Comparison of ENCODE assay signal across 8 mouse cellular contexts in the genomic region with DNA sequence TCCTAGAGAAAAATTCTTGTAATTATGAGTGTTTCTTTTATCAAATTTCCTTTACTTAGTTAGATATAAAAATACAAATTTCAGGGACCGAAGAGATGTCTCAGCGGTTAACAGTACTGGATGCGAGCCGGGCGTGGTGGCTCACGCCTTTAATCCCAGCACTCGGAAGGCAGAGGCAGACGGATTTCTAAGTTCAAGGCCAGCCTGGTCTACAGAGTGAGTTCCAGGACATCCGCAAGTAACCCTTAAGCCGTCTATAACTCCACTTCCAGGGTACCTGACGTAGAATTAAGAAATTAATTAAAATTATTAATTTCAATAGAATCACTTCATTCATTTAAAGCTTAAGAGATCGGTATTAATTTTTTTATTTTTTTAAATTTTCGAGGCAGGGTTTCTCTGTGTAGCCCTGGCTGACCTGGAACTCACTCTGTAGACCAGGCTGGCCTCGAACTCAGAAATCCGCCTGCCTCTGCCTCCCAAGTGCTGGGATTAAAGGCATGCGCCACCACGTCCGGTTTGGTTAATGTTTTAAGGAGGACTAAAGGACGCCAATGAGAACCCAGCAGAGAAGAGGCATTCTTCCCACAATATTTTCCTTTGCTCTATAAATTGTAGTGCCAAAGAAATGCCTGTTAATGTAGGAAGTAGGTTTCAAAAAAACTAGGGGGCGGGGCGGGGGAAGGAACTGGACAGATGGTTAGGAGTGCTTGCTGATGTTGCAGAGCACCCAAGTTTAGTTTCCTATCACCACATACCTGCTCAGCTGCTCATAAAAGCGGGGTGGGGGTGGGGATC. TPM values are rescaled to one million over a fixed set of nuclear protein-coding genes. Genes with fewer than 3 reads are reported as not detected.
DNase-seq lines count a peak whose midpoint lies in the region; ATAC-seq and TF ChIP-seq lines count a peak whose summit lies in the region.

No protein-coding gene starts in this region.

- H3K27me3 ChIP-seq in kidney, postnatal 0 days (ENCODE audit: insufficient read depth, low read length), result no peaks in the 10 kb centered on the region
- H3K27me3 ChIP-seq in forebrain, embryonic 11.5 days (ENCODE audit: control insufficient read depth, insufficient read depth, low read length), result no peaks in the 10 kb centered on the region
- H3K27me3 ChIP-seq in liver, embryonic 11.5 days (replicated peaks; ENCODE audit: control insufficient read depth, insufficient read depth, low read length), result no peaks in the 10 kb centered on the region
- no peaks in the 10 kb centered on the region for H3K27me3 ChIP-seq in stomach, embryonic 15.5 days (replicated peaks)

- TF ChIP-seq CTCF in kidney, postnatal 0 days (IDR thresholded peaks at IDR 0.05; ENCODE audit: low read depth), result no peak

- no peak overlapping the region for H3K27ac ChIP-seq in kidney, postnatal 0 days
- H3K27ac ChIP-seq in forebrain, embryonic 11.5 days (ENCODE audit: low read depth, low read length), result no peak overlapping the region
- peak overlapping the region; percentile 60; the same call in 1 of the 2 replicates for H3K27ac ChIP-seq in liver, embryonic 11.5 days (ENCODE audit: low read depth, low read length)
- H3K27ac ChIP-seq in stomach, embryonic 15.5 days, result peak overlapping the region; percentile 85; the same call in 1 of the 2 replicates

- peak overlapping the region; percentile 59 for H3K9ac ChIP-seq in kidney, postnatal 0 days (ENCODE audit: low read depth, low read length)
- peak overlapping the region; percentile 72 for H3K9ac ChIP-seq in forebrain, embryonic 11.5 days (ENCODE audit: low read length)
- no peak overlapping the region; the same call in 1 of the 2 replicates for H3K9ac ChIP-seq in liver, embryonic 11.5 days (ENCODE audit: low read depth, low read length)
- H3K9ac ChIP-seq in stomach, embryonic 15.5 days, result no peak overlapping the region

- H3K9me3 ChIP-seq in kidney, postnatal 0 days (replicated peaks; ENCODE audit: low read length), result no peaks in the 10 kb centered on the region
- no peaks in the 10 kb centered on the region for H3K9me3 ChIP-seq in forebrain, embryonic 11.5 days (ENCODE audit: control insufficient read depth, low read length)
- no peaks in the 10 kb centered on the region for H3K9me3 ChIP-seq in liver, embryonic 11.5 days (ENCODE audit: control insufficient read depth, low read length)
- no peaks in the 10 kb centered on the region for H3K9me3 ChIP-seq in stomach, embryonic 15.5 days

- 65% methylated on average over 22 of the region's 22 CpGs for WGBS in kidney, postnatal 0 days
- 68% methylated on average over 22 of the region's 22 CpGs for WGBS in forebrain, embryonic 11.5 days
- WGBS in liver, embryonic 11.5 days, result 52% methylated on average over 22 of the region's 22 CpGs
- WGBS in stomach, embryonic 15.5 days, result 60% methylated on average over 22 of the region's 22 CpGs

- no peak for DNase-seq in kidney, postnatal 0 days (ENCODE audit: low spot score)
- no peak for DNase-seq in kidney, postnatal 25 days
- peak; percentile 38 for DNase-seq in R1 (ENCODE audit: low read depth, low spot score)
- no peak for DNase-seq in forebrain, embryonic 11.5 days (ENCODE audit: low spot score)
- no peak for DNase-seq in liver, embryonic 11.5 days (ENCODE audit: low spot score)
- DNase-seq in kidney, adult 9 months, result no peak

- H3K4me3 ChIP-seq in kidney, postnatal 0 days (replicated peaks; ENCODE audit: low read depth, low read length), result peak overlapping the region; percentile 97
- H3K4me3 ChIP-seq in forebrain, embryonic 11.5 days (ENCODE audit: low read depth, low read length), result peak overlapping the region; percentile 73
- H3K4me3 ChIP-seq in liver, embryonic 11.5 days (ENCODE audit: low read depth, low read length), result peak overlapping the region; percentile 98
- H3K4me3 ChIP-seq in stomach, embryonic 15.5 days (replicated peaks), result peak overlapping the region; percentile 96

- no peaks in the 10 kb centered on the region for H3K36me3 ChIP-seq in kidney, postnatal 0 days (ENCODE audit: insufficient read depth, low read length)
- H3K36me3 ChIP-seq in forebrain, embryonic 11.5 days (ENCODE audit: control insufficient read depth, insufficient read depth, low read length), result no peaks in the 10 kb centered on the region; the same call in 1 of the 2 replicates
- no peaks in the 10 kb centered on the region for H3K36me3 ChIP-seq in liver, embryonic 11.5 days (ENCODE audit: control insufficient read depth, insufficient read depth, low read length)
- H3K36me3 ChIP-seq in stomach, embryonic 15.5 days, result no peaks in the 10 kb centered on the region

- ATAC-seq in kidney, postnatal 0 days (replicated peaks; ENCODE audit: low FRiP score, low read depth), result no peak
- no peak for ATAC-seq in forebrain, embryonic 11.5 days (replicated peaks; ENCODE audit: low FRiP score)
- no peak for ATAC-seq in liver, embryonic 11.5 days (replicated peaks; ENCODE audit: low FRiP score)
- ATAC-seq in stomach, embryonic 15.5 days (ENCODE audit: insufficient read depth, low FRiP score, low read depth), result no peak
- no peak for ATAC-seq in erythroid progenitor cell, adult 5-6 weeks (replicated peaks; ENCODE audit: low FRiP score, poor library complexity, severe bottlenecking)

- H3K4me1 ChIP-seq in kidney, postnatal 0 days (replicated peaks; ENCODE audit: insufficient read depth, low read length), result peaks cover 4% of the 10 kb centered on the region; the same call in 1 of the 2 replicates
- H3K4me1 ChIP-seq in forebrain, embryonic 11.5 days (replicated peaks; ENCODE audit: control insufficient read depth, insufficient read depth, low read length), result no peaks in the 10 kb centered on the region
- no peaks in the 10 kb centered on the region for H3K4me1 ChIP-seq in liver, embryonic 11.5 days (replicated peaks; ENCODE audit: control insufficient read depth, insufficient read depth, low read length)
- no peaks in the 10 kb centered on the region; the same call in 1 of the 2 replicates for H3K4me1 ChIP-seq in stomach, embryonic 15.5 days

- H3K4me2 ChIP-seq in kidney, postnatal 0 days (ENCODE audit: low read length), result peak overlapping the region; percentile 68
- peak overlapping the region; percentile 55; the same call in 1 of the 2 replicates for H3K4me2 ChIP-seq in forebrain, embryonic 11.5 days (ENCODE audit: low read depth, low read length, severe bottlenecking)
- peak overlapping the region; percentile 64 for H3K4me2 ChIP-seq in liver, embryonic 11.5 days
- peak overlapping the region; percentile 60 for H3K4me2 ChIP-seq in stomach, embryonic 15.5 days

RNA-seq across cellular contexts. Expression of a gene that starts 1.2 kb away (rescaled TPM):
- 38.5 and 41.3 TPM in 2 replicates for polyA plus RNA-seq in kidney, postnatal 0 days (2015; fragmentation: Nextera tagmentation; extraction: Ambion mirVana)
- 89.6 and 101 TPM in 2 replicates for polyA plus RNA-seq in forebrain, embryonic 11.5 days (2014; fragmentation: Nextera tagmentation; extraction: Ambion mirVana)
- polyA plus RNA-seq in liver, embryonic 11.5 days (2014; fragmentation: Nextera tagmentation; extraction: Ambion mirVana), result 46.8 and 47.2 TPM in 2 replicates
- 56.0 and 67.6 TPM in 2 replicates for polyA plus RNA-seq in stomach, embryonic 15.5 days (2015; fragmentation: Nextera tagmentation; extraction: Ambion mirVana)
- 155 and 169 TPM in 2 replicates for total RNA-seq in erythroid progenitor cell, adult 5-6 weeks (2015; ENCODE audit: low replicate concordance)
- total RNA-seq in erythroid progenitor cell, adult 5-6 weeks (2017; ENCODE audit: low replicate concordance), result 100 and 131 TPM in 2 replicates

RNA-seq across cellular contexts. Expression of a gene that starts 17.5 kb away (rescaled TPM):
- polyA plus RNA-seq in kidney, postnatal 0 days (2015; fragmentation: Nextera tagmentation; extraction: Ambion mirVana), result 2,509 and 2,635 TPM in 2 replicates
- 769 and 800 TPM in 2 replicates for polyA plus RNA-seq in forebrain, embryonic 11.5 days (2014; fragmentation: Nextera tagmentation; extraction: Ambion mirVana)
- 1,057 and 1,087 TPM in 2 replicates for polyA plus RNA-seq in liver, embryonic 11.5 days (2014; fragmentation: Nextera tagmentation; extraction: Ambion mirVana)
- 1,258 and 1,262 TPM in 2 replicates for polyA plus RNA-seq in stomach, embryonic 15.5 days (2015; fragmentation: Nextera tagmentation; extraction: Ambion mirVana)
- 240 and 334 TPM in 2 replicates for total RNA-seq in erythroid progenitor cell, adult 5-6 weeks (2015; ENCODE audit: low replicate concordance)
- total RNA-seq in erythroid progenitor cell, adult 5-6 weeks (2017; ENCODE audit: low replicate concordance), result 64.9 and 66.4 TPM in 2 replicates

Comparison
In these comparisons a context has a peak if more than half of its experiments do, and no peak if none do; other contexts are left out.
1. H3K27ac ChIP-seq: peak in liver, embryonic 11.5 days (single experiment) and stomach, embryonic 15.5 days (single experiment); none in kidney, postnatal 0 days (single experiment) and forebrain, embryonic 11.5 days (single experiment).
2. H3K9ac ChIP-seq: peak in kidney, postnatal 0 days (single experiment) and forebrain, embryonic 11.5 days (single experiment); none in liver, embryonic 11.5 days (single experiment) and stomach, embryonic 15.5 days (single experiment).
3. Peak in every context shown above with its lines, with median percentiles within 50 percentile points of each other: H3K4me2 ChIP-seq and H3K4me3 ChIP-seq.